Mouse (Mus musculus): ENCODE measurements around the gene Rilpl1. TPM values are rescaled to one million over a fixed set of nuclear protein-coding genes. Genes with fewer than 3 reads are reported as not detected.
"Not testable (repeated sequence)": the region's sequence is repeated elsewhere in the genome, so short reads cannot be mapped to it uniquely, and the experiment has no call there.

Gene Rilpl1
- polyA plus RNA-seq, 3 experiments from 2014 or later = 0.39 to 1.3 (median 0.91) TPM

DNA sequence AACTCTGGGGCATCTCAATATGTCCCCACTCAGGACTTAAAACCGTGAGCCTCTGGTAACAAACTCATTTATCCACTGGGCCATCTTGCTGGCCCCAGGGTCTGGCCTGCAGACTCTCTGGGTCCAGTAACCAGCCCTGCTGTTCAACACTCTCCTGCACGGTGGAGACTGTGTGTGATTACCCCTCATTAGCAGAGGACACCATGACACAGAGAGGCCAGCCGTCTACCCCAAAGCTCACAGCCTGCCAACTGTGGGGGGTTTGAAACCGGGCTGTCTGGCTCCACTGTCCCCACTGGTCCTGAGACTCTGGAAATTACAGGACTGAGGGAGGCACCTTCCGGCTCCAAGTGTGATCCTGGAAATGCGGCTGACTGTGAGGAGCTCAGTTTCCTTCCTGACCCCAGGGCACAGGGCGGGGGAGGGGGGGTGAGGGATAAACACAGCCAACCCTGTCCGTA lies 2.0 kb downstream of the Rilpl1 start:
- ATAC-seq = no peak

DNA sequence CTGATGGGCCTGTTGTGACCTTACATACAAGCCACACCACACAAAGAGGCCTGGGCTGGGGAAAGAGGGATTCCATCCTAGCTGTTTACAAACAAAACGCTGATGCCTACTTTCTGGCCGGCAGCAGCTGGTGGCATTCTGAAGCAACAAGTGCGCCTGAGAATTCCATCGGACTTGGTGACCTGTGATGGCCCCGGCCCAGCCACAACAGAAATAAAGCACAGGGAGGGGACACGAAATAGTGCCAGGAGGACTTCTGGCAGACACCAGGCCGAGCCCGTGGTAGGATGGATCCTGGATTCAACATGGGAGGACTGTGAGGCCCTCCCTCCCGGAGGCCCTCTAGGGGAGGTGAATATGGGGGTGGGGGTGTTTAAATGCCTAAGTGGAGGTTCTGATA lies 2.4 kb downstream of the Rilpl1 start:
- no peak for ATAC-seq

DNA sequence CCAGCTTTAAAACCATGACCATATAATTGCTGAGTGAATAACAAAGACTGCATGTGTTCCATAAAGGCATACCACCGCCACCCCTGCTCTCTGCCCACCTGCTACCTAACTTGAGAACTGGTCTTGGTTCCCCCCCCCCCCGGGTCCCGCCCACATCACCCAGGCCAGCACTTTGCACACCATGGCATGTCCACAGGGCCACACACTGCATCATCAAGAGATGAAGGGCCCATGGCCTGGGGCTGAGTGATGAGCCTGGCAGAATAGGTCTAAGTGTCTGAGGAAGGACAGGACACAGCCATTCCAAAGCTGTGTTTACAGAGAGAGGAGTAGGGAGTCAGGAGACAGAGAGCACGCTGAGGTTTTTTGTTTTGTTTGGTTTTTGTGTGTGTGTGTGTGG lies 2.8 kb downstream of the Rilpl1 start:
- no peak for ATAC-seq

DNA sequence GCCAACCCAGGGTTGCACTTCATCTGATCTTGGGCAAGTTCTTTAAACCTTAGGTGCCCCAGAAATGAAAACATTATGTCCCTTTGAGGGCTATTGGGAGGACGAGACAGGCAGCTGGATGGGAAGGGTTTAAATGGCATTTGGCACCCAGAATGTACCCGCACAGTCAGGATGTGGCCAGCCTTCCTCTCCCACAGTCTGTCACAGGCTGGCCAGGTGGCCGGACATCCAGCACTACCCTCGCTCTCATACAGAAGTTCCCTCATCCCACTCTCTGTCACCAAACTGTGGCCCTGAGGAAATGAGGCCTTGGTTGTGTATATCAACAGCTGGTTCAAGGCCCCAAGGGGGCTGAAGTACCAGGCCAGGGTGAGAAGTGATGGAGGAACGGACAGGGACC lies 6.2 kb downstream of the Rilpl1 start:
- no peak for ATAC-seq

DNA sequence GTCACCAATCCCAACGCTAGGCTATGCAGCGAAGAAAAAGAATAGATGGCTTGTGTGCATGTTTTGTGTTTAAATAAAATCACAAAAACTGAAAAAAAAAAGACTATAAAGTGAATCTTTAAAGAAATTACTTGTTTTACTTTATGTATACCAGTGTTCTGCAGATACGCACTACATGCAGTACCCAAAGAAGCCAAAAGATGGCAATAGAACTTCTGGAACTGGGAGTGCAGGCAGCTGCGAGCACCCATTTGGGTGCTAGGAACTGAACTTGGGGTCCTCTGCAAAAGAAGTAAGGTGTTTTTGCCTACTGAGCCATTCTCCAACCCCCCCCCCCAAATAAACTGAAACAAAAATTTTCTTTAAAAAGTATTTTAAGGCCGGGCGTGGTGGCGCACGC lies 8.2 kb downstream of the Rilpl1 start:
- no peak for ATAC-seq

DNA sequence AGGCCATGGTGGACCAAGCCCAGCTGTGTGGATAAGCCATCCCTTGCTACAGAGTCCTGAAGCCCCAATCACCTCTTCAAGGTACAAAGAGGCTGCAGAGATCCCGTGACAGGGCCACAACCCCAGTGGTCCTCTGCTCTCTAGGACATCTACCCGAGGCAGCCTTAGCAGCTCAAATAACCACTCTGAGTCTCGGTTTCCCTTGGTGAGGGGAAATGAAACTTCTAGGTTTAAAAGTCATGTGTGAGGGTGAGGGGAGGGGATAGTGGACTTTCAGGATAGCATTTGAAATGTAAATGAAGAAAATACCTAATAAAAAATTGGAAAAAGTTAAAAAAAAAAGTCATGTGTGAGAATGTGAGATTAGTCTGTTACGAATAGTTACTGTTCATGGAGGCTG lies 9.6 kb downstream of the Rilpl1 start:
- no peak for ATAC-seq

DNA sequence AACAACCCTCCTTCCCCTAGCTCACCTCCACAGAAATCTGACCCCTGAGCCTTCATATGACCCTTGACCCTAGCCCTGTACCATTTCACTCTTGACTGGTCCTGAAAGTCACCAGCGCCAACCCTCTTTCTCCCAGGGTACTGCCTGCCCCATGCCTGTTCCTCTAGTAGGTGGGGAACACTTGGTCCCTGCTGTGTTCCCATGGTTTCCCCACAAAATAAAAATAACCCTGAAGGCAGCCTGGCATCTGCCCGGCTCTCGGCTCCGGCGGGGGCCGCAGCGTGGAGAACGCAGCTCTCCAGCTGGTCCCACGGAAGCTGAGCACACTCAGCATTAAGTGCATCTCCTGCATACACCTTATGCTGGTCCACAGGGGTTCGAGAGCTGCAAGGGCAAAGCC lies 12.5 kb downstream of the Rilpl1 start:
- ATAC-seq = no peak

DNA sequence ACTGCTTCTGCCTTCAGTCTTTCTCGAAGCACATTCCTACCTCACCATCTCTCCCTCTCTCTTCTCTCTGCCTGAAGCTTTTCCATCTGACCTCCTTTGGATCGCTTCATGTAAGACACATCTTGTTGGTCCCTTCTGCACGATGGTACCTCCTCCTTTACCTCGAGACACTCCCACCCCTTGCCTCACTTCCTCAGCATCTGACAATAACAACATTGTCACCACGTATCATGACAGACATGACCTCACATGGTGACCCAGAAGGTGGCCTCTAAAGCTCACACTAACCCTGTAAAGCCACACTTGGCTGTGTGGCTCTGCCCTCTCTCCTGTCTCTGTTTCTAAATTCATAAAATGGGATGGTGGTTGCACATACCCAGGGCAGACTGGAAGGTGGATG lies 15.4 kb downstream of the Rilpl1 start:
- ATAC-seq = no peak

DNA sequence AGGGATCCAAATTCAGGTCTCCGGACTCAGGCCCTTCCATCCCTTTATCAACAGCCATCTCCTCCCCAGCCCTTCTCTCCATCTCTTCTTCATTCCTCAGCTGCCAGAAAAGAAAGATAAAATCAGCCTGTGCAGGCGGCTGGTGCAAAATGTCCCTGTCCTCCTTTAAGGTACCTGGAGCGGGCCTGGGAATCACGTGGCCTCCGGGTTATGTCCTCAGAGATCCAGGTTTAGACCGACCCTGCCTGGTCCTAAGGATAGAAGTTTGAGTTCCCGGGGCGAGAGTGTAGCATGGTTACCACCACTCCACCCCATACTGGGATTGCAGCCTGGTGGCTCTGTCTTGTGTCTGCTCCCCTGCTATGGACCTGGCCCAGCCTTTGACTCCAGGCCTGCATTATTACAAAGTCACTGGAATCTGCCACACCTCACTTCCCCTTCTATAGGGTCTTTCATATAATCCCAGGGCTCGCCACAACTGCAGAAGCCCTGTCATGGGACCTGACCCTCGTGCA lies 20.6 kb downstream of the Rilpl1 start:
- ATAC-seq = no peak

DNA sequence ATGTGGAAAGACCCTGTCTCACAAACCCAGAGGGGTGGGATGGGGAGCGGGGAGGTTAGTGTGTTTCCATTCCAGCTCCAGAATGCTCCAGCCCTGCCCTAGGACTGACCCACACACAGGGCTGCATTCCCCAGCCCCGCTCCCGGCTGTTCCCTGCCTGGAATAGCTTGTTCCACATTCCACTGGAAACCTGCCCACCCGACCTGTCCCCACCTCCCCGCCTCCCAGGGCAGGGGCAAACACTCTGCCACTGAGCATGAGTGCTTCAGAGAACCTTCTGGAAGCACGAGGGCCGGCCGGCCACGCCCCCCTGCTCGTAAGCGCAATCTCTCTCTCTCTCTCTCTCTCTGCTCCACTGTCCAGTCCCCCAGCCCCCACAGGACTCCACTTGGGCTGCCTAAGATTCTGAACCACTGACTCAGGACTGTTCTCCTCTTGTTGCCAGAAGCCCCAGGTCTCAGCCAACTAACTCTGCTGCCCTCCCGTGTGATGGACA lies 21.4 kb downstream of the Rilpl1 start:
- no peak for ATAC-seq

DNA sequence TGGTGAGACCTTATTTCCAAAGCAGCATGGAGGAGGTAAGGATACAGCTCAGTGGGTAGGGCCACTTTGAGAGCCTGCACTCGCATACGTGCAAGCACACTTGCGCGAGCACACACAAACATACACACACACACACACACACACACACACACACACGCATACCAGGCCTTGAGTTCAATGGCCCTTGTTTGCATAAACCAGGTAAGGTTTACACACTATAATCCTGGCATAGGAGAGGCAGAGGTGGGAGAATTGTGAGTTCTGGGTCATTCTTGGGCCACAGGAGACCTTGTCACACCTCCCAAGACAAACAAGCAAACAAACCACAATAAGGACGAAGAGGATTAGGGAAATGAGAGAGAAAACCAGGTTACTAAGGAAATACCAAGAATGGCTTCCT lies 22.0 kb downstream of the Rilpl1 start:
- ATAC-seq = no peak

DNA sequence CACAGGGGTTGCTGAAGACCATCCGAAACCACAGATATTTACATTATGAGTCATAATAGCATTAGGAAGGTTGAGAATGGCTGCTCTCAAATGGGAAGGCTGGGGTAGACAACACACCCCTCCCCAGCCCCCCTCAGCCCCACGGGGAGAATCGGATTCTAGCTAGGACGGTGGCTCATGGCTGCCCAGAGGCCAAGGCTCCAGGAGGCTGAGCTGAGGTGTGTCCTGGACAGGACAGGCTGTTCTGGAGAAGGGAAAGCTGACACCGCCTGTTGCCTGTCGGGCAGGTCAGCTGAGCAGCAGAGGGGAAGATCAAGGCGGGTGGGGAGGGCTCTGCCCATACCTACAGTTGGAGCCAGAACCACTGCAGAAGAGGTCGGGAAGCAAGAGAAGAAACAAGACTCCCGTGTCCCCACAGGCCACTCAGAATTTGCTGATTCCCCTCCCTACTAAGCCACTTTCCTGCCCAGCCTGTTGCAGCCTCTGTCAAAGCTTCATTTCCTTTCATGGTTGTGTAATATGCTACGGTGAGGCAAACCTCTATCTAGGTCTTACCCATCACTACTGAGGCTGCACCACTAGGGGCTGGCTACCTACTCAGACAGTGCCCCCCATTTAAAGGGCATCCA lies 24.3 kb downstream of the Rilpl1 start:
- no peak for ATAC-seq

DNA sequence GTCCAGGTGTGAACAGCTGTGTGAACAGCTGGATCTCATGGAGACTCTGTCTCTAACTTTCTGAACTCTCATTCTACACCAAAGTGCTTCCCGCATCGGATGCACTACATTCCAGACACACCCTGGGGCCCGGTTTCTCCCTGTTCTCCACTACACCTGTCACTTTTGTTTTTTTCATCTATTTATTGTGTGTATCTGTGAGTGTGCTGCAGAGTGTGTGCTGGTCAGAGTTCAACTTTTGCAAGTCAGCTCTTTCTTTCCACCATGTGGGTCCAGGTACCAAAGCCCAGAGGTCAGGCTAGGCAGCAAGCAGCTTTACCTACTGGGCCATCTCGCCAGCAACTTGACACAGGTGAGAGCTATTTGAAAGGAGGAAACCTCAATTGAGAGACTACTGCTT lies 26.0 kb downstream of the Rilpl1 start:
- no peak for ATAC-seq

DNA sequence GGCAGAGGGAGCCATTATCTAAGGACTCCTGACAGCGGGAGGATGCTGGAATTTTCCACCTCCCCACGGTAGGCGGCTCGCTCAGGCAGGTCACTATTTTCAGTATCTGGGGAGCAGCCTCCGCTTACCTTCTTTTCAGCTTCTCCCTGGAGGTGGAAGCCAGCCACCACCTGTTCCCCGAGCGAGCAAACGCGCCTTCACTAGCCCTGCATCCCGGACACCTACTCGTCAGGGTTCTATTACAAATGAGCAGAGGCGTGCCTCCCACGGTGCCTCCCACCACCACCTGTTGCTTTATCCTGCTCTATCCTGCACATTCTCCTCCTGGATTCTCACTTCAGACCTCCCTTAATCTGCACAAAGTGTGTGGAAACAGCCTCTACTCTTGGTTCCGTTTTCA lies 27.4 kb downstream of the Rilpl1 start:
- no peak for ATAC-seq

DNA sequence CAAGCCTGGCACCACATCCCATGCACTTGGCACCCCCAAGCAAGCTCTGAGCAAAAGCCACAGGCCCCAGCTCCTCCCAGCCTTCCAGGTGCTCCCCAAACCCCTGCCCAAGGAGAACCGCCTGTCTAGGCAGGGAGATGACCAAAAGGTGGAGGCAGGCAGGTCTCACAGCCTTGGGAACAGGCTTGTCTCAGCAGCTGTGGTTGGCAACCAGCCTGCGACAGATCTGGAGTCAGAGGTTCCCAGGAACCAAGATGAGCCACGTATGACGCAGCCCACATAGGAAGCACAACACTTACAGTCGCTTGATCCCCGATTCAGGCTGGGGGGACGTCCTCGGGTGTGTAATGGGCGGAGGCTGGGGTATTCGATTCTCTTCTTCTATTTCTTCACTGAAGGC lies 29.6 kb downstream of the Rilpl1 start:
- no peak for ATAC-seq

DNA sequence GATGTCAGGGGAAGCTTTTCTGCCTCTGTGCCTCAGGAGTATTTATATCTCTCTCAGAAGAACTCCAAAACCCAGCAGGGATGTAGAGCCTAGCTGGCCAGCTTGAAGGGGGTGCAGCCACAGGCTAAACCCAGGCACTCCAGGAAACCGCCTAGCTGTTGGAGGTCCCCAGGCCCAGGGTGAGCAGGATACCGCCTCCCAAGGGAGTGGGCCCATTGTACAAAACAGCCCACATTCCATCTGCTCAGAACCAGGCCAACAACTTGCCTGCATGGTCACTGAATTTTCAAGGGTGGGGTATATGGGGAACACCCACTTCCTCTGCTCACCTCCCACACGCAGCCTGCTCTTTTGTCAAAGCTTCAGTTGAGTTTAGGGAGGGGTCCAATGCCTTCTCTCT lies 30.6 kb downstream of the Rilpl1 start:
- no peak for ATAC-seq

DNA sequence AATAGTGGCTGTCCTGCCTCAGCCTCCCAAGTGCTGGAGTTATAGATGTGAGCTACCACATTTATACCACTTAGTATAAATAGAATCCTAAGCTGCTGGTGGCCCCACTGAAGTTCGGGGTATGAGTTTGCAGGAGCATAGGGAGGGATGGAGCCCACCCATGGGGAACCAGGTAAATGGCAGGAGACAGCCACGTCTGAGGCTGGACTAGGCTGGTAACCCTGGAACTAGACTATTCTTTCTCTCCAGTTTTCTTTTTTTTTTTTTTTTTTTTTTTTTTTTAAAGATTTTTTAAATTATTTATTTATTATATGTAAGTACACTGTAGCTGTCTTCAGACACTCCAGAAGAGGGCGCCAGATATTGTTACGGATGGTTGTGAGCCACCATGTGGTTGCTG lies 31.2 kb downstream of the Rilpl1 start:
- not testable (repeated sequence) for ATAC-seq

DNA sequence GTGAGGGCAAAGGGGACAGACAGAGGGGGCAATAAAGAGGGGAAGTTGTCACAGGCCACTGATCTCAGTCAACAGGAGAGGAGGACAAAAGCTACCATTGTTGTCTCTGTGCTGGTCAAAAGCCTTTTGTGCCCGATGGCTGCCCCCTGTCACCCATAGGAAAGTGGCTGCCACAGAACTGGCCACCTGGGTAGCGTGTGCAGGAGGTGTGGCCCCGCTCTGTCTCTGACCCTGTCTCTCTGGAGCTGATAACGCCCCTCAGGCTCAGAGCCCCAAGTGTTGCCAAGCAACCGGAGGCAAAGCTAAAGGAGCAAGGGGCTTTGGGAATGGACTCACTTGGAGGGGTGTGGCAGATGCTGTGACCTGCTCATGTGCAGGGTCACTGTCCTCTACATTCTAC lies 32.2 kb downstream of the Rilpl1 start:
- ATAC-seq = no peak

DNA sequence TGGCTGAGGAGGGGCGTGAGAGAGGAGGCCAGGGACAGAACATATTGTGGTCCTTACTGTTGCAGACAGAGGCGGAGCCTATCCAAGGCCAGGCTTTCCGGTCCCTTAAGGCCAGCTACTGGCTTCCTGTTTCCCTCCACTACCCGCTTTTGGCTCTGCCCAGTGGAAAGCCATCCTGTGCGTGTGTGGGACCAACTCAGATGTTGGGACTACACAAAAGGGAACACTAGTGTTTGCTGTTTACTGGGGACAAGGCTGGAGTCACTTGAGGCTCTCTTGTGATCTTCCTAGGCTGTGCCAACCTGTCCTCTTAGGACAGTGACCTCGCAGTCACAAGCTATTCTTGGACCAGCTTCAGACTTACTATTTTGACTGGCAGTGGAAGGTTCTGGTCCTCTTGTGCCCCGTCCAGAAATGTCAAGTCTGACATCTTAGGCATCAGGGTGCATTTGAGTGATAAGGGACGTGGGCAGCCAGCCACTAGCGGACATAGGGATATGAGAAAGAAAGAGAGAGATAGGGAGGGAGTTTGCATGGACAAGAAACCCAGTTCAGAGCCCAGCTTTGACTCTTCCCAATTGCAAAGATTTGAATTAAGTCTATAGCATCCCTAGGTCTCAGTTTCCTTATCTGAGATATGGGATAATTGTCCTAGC lies 32.8 kb downstream of the Rilpl1 start:
- ATAC-seq = no peak

DNA sequence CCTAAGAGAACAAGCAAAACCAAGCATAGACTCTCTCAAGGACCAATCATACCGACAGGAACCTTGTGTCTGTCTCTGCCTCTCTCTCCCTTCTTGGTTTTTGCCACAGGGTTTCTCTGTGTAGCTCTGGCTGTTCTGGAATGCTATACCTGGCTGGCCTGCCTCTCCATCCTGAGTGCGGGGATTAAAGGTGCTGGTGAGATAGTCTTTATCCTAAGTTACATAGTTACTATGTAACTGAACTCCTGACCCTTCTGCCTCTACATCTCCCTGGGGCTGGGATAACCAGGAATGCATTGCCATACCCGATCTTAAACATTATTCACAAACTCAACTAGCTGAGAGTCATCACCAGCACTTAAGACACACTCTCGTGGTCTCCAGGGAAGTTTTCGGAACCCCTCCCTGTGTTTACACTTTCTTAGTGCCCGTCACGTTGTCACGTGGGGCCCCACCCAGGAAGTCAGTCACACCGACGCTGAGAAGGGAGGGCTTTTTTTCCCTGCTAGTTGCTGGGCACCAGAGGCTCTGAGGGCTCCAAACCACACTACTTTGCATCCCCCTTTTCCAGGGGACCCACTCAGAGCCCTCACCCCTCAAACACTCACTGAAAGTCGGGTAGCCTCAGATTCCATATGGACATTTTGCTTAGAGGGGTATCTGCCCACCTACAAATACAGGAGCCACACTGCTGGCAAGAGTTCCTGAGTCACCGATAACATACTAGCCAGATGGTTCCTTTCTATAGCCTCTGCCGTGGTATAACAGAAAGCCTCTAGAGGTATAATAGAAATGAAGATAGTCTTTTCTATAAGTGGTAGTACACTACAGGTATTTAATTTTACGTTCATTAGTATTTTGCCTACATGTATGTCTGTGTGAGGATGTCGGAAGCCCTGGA lies 34.3 kb downstream of the Rilpl1 start:
- peak; percentile 96 for ATAC-seq

DNA sequence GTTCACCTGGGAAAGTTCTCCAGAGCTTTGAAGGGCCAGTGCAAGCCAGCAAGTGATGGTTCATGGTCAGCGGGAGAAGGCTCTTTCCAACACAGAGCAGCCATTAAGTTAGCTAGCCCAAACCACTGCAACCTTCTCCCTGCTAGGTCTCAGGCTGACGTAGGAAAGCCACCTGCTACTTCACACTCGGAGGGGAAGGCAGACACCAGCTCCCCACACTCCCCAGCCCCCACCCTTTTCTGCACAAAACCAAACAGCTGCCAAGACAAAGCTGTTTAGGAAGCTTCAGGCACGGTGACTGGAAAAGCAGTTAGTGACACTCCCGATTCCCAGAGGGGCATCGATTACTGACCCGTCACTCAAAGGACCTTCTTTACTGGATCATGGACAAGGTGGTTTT lies 35.6 kb downstream of the Rilpl1 start:
- ATAC-seq = no peak

DNA sequence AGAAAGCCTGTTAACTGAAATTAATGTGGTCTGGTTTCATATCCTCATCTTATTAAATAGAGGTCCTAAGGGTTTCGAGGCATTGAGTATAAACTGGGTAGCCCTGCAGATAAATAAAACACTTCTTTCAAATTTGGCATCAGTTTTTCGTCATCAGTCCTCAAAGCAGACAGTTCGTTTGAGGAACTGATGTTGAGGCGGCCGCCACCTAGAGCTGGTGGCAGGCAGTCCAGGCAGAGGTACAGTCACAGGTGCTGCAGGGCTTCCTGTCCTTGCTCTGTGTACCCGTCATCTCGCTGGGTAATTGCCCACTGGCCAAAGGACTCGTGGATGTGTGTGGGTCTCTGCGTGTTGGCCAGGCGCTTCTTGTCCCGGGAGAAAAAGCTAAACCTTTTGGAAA lies 37.7 kb downstream of the Rilpl1 start:
- ATAC-seq = no peak

DNA sequence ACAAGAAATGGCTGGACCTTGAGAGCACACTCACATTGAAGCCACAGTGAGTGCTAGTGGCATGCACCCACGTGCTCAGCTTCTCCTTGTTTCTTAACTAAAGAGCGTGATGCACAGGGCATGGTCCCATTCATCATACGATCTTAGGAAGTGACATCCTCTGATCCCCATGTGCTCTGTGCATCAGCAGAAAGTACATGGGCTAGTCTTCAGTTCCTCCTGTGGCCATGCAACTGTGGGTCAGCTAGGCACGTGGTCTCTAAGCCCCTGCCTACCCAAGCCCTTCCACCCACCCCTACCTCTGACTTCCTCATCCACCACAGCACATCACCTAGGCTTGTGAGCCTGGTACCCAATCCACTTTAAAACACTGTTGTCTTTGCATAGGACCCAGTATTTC lies 38.6 kb downstream of the Rilpl1 start:
- ATAC-seq = no peak
